Mouse (Mus musculus) monocyte, adult 5-6 weeks (primary cell): ENCODE results near the gene Lyl1. TPM values are rescaled to one million over a fixed set of nuclear protein-coding genes. Genes with fewer than 3 reads are reported as not detected.

Experiments
- ATAC-seq: fragments of 153-309, 156-312 bp; replicated peaks from 2 replicates; pipeline ENCODE4 v1.8.0; 2017; ENCODE audit warnings: mild to moderate bottlenecking; ENCODE audit not compliant: low TSS enrichment, insufficient number of reproducible peaks, severe bottlenecking, poor library complexity, low FRiP score
- total RNA-seq: library from RNA; stranded (forward); fragments of 200-1000, 200-491, 200-594 nt; gene quantifications from 3 replicates; pipeline ENCODE4 v1.2.3, GENCODE M21; 2017

Gene Lyl1
- total RNA-seq, 1 experiment from 2014 or later: 45.0 TPM

GRCm38 (mm10) chr8:84698288-84698687, 3.0 kb upstream of the Lyl1 start:
- no peak for ATAC-seq

DNA sequence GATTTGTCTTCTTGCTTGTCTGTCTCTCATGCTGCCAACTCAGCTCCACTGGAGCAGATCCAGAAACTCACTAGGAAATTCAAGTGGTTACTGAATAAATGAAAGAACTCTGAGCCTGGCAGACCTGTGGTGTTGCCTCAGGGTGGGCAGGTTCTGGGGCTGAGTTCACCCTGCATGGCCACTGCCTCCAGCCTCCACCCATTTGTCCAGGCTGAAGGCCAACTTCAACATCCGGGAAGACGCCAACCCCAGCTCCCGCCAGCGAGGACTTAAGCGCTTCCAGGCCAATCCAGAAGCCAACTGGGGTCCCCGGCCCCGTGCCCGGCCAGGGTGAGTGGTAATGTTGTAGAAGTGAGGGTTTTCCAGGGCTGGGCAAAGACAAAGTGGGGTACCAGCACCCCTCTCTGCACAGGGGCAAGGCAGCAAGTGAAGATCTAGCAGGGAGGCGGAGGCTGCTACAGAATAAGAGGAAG, 2.3 kb upstream of the Lyl1 start:
- ATAC-seq: no peak

DNA sequence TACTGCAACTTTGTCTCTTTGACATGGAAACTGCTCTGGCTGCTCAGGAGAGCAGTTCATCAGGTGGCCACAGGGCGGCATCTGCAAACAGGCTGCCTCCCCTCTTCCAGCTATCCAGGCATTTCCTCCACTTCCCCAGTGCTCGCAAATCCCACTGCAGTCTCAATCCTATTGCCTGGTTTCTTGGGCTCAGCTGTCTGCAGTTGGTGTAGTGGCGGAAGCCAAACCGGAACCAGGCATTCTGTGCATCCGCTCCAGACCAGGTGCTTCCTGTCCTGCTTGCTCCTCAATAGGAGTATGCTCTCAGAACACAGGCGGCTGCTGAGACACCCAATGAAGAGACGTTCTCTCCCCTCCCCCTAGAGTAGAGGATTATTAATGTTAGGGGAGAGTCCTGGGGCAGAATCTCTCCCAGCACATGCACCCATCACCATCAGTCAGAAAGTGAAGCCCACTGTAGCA, 1.4 kb upstream of the Lyl1 start:
- ATAC-seq: no peak

GRCm38 (mm10) chr8:84700526-84700925, 731 bp upstream of the Lyl1 start:
- ATAC-seq: no peak

GRCm38 (mm10) chr8:84702561-84702960, 1.3 kb downstream of the Lyl1 start:
- no peak for ATAC-seq

- no peak for ATAC-seq
Observed at GRCm38 (mm10) chr8:84702963-84703465, 1.8 kb downstream of the Lyl1 start.

DNA sequence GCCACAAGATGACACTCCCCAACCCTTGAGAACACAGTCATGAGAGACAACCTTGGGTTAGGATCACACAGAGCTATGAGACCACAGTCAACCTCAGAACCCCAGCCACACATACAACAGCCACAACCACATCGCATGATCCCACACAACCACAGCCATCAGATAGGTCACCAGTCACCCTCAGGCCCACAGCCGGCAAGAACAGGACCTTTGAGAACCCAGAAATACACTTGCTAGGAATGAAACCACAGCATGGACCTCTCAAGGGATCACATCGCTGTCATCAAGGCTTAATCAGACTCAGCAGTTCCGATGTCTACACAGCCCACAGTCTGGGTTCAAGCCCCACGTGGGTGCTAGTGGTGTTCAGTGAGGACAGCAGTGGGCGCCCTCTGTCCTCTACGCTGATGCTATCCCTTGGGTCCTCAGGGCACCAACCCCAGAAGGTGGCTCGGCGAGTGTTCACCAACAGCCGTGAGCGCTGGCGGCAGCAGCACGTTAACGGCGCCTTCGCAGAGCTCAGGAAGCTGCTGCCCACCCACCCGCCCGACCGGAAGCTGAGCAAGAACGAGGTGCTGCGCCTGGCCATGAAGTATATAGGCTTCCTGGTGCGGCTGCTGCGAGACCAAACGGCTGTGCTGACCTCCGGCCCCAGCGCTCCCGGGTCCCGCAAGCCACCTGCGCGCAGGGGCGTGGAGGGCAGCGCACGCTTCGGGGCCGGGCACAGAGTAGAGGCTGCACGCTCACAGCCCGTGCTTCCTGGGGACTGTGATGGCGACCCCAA, 2.4 kb downstream of the Lyl1 start:
- ATAC-seq: 0 out of 2 replicates have a peak, but pooled peaks have one; percentile 1

DNA sequence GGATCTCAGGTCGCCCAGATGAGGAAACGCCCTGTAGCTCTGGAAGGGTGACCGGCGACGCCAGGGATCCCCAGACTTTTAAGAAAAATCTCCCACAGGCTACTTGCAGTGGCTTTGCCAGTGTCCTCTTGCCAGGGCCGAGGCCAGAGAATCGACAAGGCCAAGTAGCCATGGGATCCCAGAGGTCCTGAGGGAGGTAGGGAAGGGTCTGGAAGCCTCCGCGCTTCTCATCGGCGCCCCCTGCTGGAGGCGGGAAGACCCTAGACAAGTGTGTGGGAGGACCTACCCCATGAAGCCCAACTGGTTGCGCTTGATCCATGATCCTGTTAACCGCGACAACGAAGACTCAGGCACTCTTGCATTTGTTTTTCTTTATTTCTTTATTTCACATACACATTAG, 3.1 kb downstream of the Lyl1 start:
- ATAC-seq: no peak

DNA sequence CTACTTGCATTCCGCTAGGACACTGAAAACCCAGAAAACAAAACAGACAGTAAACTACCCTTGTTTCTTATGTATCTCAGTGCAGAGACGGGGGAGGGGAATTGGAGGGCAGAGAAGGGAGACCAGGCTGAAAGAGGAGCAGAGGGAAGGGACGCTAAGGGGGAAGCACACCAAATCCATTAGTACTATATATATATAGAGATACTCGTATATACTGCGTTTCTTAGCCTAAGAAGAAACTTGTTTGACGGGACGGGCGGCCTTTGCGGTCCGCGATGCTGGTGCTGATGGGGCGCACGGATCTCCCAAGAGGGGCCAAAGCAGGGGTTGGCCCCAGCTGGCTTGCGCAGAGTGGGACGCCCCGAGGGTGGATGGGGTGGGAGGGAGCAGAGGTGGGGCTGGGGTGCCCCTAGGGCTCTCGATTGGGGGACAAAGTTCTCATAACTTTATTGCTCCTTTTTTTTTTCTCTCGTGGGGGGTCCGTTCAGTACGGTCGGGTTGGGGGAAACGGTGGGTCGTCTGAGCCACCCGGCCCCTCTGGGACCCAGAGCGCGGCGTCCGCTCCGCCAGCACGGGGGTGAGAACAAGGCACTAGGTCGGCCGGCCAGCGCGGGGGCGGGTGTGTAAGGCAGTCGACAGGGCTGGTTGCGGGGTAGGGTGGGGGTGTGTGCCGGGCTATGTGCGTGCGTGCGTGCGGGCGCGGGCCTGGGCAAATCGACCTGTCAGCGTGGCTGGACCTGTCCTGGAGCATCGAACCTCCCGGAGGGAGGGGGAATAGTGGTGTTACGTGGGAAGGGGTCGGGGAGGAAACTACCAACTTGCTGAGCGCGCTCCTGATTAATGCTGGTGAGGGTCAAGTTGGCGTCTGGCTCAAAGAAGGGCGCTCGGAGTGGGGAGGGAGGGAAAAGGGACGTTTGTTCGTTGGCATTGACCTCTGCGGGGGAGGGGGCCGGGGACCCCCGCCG, 3.9 kb downstream of the Lyl1 start:
- ATAC-seq: no peak

GRCm38 (mm10) chr8:84705960-84706359, 4.7 kb downstream of the Lyl1 start:
- ATAC-seq: no peak

DNA sequence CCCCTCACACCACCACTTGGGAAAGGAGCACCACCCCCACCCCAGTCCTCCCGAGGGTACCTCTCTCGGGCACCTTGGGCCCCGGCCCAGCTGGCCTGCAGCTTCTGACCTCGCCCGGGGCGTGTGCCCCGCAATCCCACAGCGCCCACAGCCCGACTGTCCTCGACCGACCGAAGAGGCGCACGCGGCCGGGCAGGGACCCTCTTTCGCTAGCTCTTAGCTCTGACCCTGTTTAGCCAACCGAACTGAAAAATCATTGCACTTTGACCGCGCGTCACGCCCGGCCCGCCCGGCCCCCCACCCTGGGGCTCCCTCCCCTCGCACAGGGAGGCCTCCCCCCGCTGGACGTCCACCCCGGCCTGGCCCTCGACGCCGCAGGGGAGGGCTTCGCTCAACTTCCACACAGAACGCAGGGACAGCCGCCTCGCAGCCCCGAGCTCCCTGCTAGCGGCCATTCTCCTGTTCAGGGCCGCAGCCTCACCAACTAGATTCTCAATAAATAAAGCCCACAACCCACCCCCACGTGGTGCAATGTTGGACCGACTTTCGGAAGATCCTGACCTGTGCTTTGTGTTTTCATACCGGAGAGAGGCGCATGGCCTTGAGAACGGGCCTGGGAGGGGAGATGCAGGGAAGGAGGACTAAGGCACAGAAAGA, 5.5 kb downstream of the Lyl1 start:
- ATAC-seq: 0 out of 2 replicates have a peak, but pooled peaks have one; percentile 2

GRCm38 (mm10) chr8:84707267-84707883, 6.1 kb downstream of the Lyl1 start:
- ATAC-seq: peak; percentile 10

GRCm38 (mm10) chr8:84708071-84708541, 6.8 kb downstream of the Lyl1 start:
- ATAC-seq: no peak

DNA sequence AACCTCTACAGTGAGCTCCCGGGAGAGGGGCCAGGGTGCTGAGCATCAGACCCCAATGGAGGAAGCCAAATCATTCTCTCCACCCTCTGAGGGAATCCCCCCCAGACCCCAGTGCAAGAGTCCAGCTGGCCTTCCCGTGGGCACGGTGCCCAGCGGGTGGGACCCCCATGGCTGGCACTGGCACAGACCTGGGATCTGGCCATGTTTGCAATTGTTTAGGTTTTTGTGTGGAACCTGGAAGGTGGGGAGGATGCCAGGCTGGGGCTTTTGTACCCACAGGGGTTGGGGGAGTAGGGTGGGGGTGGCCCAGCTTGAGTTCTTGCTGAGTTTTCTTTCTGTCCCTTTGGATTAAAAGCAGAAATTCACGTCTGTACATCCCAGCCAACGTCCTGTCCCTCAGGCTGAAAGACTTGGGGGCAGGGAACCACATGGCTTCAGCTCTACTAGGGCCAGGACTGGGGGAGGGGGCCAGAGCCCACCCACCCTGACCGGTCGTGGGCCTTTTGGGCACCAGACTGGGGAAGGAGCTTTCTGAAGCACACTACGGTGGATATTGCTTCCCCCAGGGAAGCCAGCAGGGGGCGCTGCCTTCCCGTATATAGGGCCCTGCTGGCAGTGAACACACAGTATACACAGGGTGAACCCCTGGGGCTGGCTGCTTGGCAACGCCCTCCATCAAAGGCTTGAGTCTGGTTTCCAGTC, 7.7 kb downstream of the Lyl1 start:
- peak; percentile 54 for ATAC-seq

DNA sequence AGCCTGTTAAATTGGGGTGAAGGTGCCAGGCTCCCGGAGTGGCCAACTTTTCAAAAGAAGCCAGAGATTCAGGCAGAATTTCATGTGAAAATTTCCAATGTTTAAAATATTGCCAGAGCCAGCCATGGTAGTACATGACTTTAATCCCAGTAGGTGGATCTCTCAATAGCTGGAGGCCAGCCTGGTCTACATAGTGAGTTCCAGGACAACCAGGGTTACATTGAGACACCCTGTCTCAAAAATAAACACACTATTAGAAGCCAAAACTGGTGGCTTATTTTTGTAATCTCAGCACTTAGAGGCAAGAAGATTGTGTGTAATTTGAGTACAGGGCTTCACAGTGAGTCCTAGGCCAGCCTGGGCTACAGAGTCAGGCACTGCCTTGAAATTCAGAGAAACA, 8.7 kb downstream of the Lyl1 start:
- ATAC-seq: no peak

- ATAC-seq: no peak
Observed at GRCm38 (mm10) chr8:84711312-84711711, 10.1 kb downstream of the Lyl1 start.

- ATAC-seq: no peak
Observed at GRCm38 (mm10) chr8:84711933-84712758, 10.9 kb downstream of the Lyl1 start.
